Mouse (Mus musculus): ENCODE data around the gene Igsf10. TPM values are rescaled to one million over a fixed set of nuclear protein-coding genes. Genes with fewer than 3 reads are reported as not detected.

The Igsf10 gene
- polyA plus RNA-seq, 1 experiment from 2014 or later: 0.41 TPM

GRCm38 (mm10) chr3:59278620-59279019 lies 65.6 kb downstream of the Igsf10 start:
- ATAC-seq (ENCODE audit: low read depth) (no peak), DNase-seq (no peak)
- Histone ChIP-seq H3K9ac (no peak overlapping the region), H3K27ac (no peak overlapping the region), H3K9me3 (replicated peaks) (no peaks in the 10 kb centered on the region), H3K4me3 (replicated peaks) (no peak overlapping the region), H3K4me2 (no peak overlapping the region), H3K27me3 (no peaks in the 10 kb centered on the region), H3K4me1 (replicated peaks) (no peaks in the 10 kb centered on the region), H3K36me3 (no peaks in the 10 kb centered on the region)

DNA sequence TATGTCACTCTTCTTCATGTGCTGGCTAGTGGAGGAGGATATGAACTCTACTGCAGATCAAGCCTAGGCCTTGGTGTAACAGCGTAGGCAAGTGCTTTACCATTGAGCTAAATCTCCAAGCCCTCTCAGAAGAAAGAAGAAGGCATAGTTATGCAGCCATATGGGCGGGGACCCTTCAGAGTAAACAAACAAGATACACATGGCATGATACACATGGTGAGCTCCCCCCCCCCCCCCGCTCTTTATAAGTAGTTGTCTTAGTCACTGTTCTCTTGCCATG lies 66.0 kb downstream of the Igsf10 start:
- no peak for ATAC-seq (ENCODE audit: low read depth)
- no peak overlapping the region for H3K4me2 ChIP-seq
- WGBS (ENCODE audit: insufficient replicate concordance): 72% methylated on average over 3 of the region's 3 CpGs
- no peak overlapping the region for H3K9ac ChIP-seq
- no peaks in the 10 kb centered on the region for H3K27me3 ChIP-seq
- no peak overlapping the region for H3K4me3 ChIP-seq (replicated peaks)
- no peaks in the 10 kb centered on the region for H3K9me3 ChIP-seq (replicated peaks)
- DNase-seq: no peak
- no peaks in the 10 kb centered on the region for H3K4me1 ChIP-seq (replicated peaks)
- no peak overlapping the region for H3K27ac ChIP-seq
- H3K36me3 ChIP-seq: no peaks in the 10 kb centered on the region

- Histone ChIP-seq H3K36me3 (no peaks in the 10 kb centered on the region), H3K9me3 (replicated peaks) (no peaks in the 10 kb centered on the region), H3K4me2 (no peak overlapping the region), H3K27me3 (no peaks in the 10 kb centered on the region), H3K9ac (no peak overlapping the region), H3K4me3 (replicated peaks) (no peak overlapping the region), H3K4me1 (replicated peaks) (no peaks in the 10 kb centered on the region), H3K27ac (no peak overlapping the region)
- ATAC-seq (ENCODE audit: low read depth) (no peak), DNase-seq (no peak)
- WGBS (ENCODE audit: insufficient replicate concordance): 63% methylated on average over 3 of the region's 3 CpGs
Measured at GRCm38 (mm10) chr3:59277502-59278253, 66.5 kb downstream of the Igsf10 start.

DNA sequence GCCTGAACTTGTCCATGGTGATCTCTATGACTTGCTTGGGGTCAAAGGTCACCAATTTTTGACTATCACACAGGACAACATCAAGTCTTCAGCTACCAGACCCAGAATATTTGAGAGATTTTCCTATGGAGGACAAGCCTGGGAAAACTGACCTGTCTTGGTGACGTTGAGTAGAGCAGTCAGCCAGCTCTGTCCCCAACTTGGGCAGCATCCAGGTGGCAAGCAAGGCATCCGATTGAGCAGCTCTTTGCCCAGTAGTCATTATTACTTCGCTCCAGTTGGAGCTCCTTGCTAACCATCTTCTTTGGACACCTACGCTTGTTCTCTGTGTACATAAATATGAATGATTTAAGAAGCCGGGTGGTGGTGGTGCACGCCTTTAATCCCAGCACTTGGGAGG lies 73.4 kb downstream of the Igsf10 start:
- DNase-seq (no peak), ATAC-seq (ENCODE audit: low read depth) (no peak)
- H3K4me3 ChIP-seq (replicated peaks): no peak overlapping the region
- no peaks in the 10 kb centered on the region for H3K27me3 ChIP-seq
- H3K9me3 ChIP-seq (replicated peaks): no peaks in the 10 kb centered on the region
- no peak overlapping the region for H3K27ac ChIP-seq
- H3K4me2 ChIP-seq: no peak overlapping the region
- 80% methylated on average over 6 of the region's 6 CpGs for WGBS (ENCODE audit: insufficient replicate concordance)
- no peaks in the 10 kb centered on the region for H3K36me3 ChIP-seq
- H3K4me1 ChIP-seq (replicated peaks): no peaks in the 10 kb centered on the region
- no peak overlapping the region for H3K9ac ChIP-seq

Other genes starting within 250 kb of the Igsf10 start
- gene Gpr171, start 242.6 kb downstream of the Igsf10 start, polyA plus RNA-seq (2015; fragmentation: Nextera tagmentation; extraction: Ambion mirVana): 1.3 and 1.5 TPM in 2 replicates
- gene P2ry14, start 190.8 kb downstream of the Igsf10 start, polyA plus RNA-seq (2015; fragmentation: Nextera tagmentation; extraction: Ambion mirVana): 2.8 and 5.0 TPM in 2 replicates
- not detected in 2 replicates for gene Gpr87, start 149.3 kb downstream of the Igsf10 start, polyA plus RNA-seq (2015; fragmentation: Nextera tagmentation; extraction: Ambion mirVana)
- gene P2ry13, start 133.5 kb downstream of the Igsf10 start, polyA plus RNA-seq (2015; fragmentation: Nextera tagmentation; extraction: Ambion mirVana): 2.2 and 2.7 TPM in 2 replicates
- gene P2ry12, start 81.5 kb downstream of the Igsf10 start, polyA plus RNA-seq (2015; fragmentation: Nextera tagmentation; extraction: Ambion mirVana): 1.7 and 2.3 TPM in 2 replicates